20 mouse cellular contexts compared by ENCODE assay signal in the genomic region with DNA sequence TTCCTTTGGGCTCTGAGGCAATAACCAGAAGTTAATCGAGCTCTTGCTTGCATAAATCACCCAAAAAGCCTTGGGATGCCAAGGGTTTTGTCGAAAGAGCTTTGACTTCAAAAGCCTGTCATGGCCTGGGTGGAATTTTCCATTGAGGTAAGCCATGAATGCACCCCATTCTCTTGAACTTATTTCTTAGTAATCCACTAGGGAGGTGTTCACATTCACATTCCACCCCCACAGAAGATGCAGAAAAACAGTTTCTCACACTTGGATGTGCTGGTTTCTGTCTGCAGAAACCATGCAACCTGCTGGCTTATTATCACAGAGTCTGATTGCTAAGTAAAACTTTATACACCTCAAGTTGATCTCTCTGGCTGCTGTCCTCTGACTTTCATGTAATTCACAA.
A peak's percentile ranks its signal among the peaks of the same experiment; 100 is the strongest.
DNase-seq lines count a peak whose midpoint lies in the region; ATAC-seq and TF ChIP-seq lines count a peak whose summit lies in the region.
"Had no signal": no experiment of that assay in that cellular context is flagged by ENCODE, and none has a peak within 500 bp of the region (broad histone marks: within the 10 kb centered on the region; RNA-seq: fewer than 3 reads in every experiment).

No protein-coding gene starts in this region.

- DNase-seq in kidney, adult 2 months, result peak; percentile 5
- no peak for DNase-seq in kidney, postnatal 36 days
- peak; percentile 26 for DNase-seq in NIH3T3 (ENCODE audit: low read depth)
- peak; percentile 86 for DNase-seq in adrenal gland, adult 2 months
- peak; percentile 25 for DNase-seq in adrenal gland, postnatal 25 days
- DNase-seq in left cerebral cortex, postnatal 14 days (ENCODE audit: low spot score in 2 of 2), result no peak
- DNase-seq in adipocyte (ENCODE audit: low spot score), result no peak
- DNase-seq: cerebellum, adult 8-10 months; cerebellum, postnatal 14 days; embryo, embryonic 11 days; gastrocnemius, postnatal 14 days; kidney, adult 8-10 months had no signal

- no peak for TF ChIP-seq POLR2A in kidney, adult 2 months (IDR thresholded peaks at IDR 0.05; ENCODE audit: low read depth, low read length)

- no peak overlapping the region for H3K4me3 ChIP-seq in kidney, adult 2 months (ENCODE audit: insufficient read depth, low read depth, low read length)
- H3K4me3 ChIP-seq: embryonic facial prominence, embryonic 15.5 days; erythroblast, embryonic 14.5 days; forebrain, embryonic 15.5 days; heart, embryonic 13.5 days; hindbrain, embryonic 13.5 days had no signal

- no peak overlapping the region for H3K27ac ChIP-seq in kidney, adult 2 months (ENCODE audit: insufficient read depth, low read depth, low read length)
- H3K27ac ChIP-seq: embryonic facial prominence, embryonic 15.5 days; forebrain, embryonic 15.5 days; heart, embryonic 13.5 days; hindbrain, embryonic 13.5 days had no signal

- TF ChIP-seq CTCF in kidney, adult 2 months (conservative IDR thresholded peaks at IDR 0.05; ENCODE audit: insufficient read depth, insufficient read length, low read depth, low read length), result no peak

- ATAC-seq in inflammation-experienced regulatory T-cells, adult 6 months, result no peak
- ATAC-seq: intestine, embryonic 16.5 days had no signal

- no peaks in the 10 kb centered on the region for H3K4me1 ChIP-seq in kidney, adult 2 months (ENCODE audit: control insufficient read depth, insufficient read depth, low read length)
- H3K4me1 ChIP-seq: embryonic facial prominence, embryonic 15.5 days; heart, embryonic 13.5 days; hindbrain, embryonic 13.5 days had no signal

- WGBS in kidney, adult 2 months, result 33% methylated on average over 2 of the region's 2 CpGs

- intact Hi-C loops in left cerebral cortex, postnatal 14 days (cut with DNase I), result no loop called here

- H3K36me3 ChIP-seq in kidney, adult 2 months (ENCODE audit: control insufficient read depth, insufficient read depth, low read length), result no peaks in the 10 kb centered on the region
- H3K36me3 ChIP-seq: embryonic facial prominence, embryonic 15.5 days; forebrain, embryonic 15.5 days; heart, embryonic 13.5 days had no signal

- H3K27me3 ChIP-seq in kidney, adult 2 months (replicated peaks; ENCODE audit: control insufficient read depth, insufficient read depth, low read length), result no peaks in the 10 kb centered on the region
- H3K27me3 ChIP-seq: CH12.LX; embryonic facial prominence, embryonic 15.5 days; forebrain, embryonic 15.5 days; heart, embryonic 13.5 days; hindbrain, embryonic 13.5 days had no signal

Comparison
In these comparisons a context has a peak if more than half of its experiments do, and no peak if none do; other contexts are left out.
1. DNase-seq: peak in kidney, adult 2 months (single experiment), NIH3T3 (single experiment), adrenal gland, adult 2 months (single experiment) and adrenal gland, postnatal 25 days (single experiment); none in kidney, postnatal 36 days (0 of 2), left cerebral cortex, postnatal 14 days (0 of 2) and adipocyte (single experiment).